Mouse (Mus musculus): ENCODE data around the gene Kcnh1. TPM values are rescaled to one million over a fixed set of nuclear protein-coding genes. Genes with fewer than 3 reads are reported as not detected.

Kcnh1 gene
- polyA plus RNA-seq, 1 experiment from 2014 or later: 2.3 TPM

DNA sequence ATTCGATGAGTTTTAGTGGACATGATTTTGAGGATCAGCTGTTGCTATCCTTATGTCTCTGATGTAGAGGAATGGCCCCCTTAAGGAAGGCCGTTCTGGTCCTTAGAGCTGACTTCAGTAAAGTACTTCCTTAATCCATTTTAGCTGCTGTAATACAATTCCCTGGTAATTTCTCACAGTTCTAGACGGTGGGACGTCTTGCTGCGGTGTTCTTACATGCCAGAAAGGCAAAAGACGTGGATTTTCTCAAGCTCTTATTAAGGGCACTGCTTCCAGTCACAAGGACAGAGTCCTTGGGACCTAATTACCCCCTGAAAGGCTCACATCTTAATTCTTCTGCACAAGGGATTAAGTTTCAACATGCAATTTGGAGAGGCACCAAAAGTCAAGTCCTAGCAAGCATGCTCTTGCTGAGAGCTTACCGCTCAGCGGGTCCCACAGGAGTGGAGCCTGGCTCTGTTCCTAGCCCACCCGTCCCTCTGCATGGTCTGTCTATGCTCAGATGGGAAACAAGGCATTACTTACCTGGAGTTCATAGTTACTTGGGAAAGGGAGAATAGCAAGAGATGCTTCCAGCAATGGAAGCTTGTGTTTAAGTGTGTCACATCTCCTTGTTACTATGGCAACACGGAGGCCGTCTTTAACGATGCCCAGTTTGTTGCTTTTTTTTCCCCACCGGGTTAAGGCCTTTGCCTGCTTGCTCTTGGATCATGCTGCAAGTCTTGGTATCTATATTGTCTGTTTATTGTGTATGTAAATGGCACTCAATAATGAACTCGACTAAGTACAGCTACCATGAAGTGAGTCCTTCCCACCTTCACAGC, 209.3 kb downstream of the Kcnh1 start:
- WGBS: 81% methylated on average over 14 of the region's 14 CpGs
- no peak overlapping the region for H3K4me2 ChIP-seq (replicated peaks)
- H3K4me3 ChIP-seq: no peak overlapping the region
- H3K27ac ChIP-seq: no peak overlapping the region
- no peaks in the 10 kb centered on the region for H3K27me3 ChIP-seq (replicated peaks)
- H3K4me1 ChIP-seq: no peaks in the 10 kb centered on the region
- ATAC-seq (ENCODE audit: low FRiP score, low read depth): no peak
- no peaks in the 10 kb centered on the region for H3K36me3 ChIP-seq
- H3K9ac ChIP-seq: no peak overlapping the region
- H3K9me3 ChIP-seq: no peaks in the 10 kb centered on the region

DNA sequence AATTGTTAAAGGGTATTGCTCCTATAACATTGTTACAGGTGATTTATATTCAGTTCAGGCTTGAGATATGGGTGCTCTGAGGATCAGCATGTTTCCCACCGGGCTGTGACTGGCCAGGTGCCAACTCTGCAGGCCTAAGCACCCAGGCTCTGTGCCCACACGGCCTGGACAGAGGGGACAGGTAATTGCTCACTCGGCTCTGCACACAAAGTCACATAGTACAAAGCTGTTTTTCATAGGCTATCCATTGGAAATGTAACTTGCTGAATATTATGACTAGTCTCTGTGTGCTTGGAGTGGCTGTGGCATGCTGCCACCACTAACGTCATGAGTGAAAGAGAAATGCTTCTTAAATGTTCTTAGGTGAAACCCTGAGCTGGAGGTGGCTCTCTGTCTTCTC, 210.4 kb downstream of the Kcnh1 start:
- H3K4me2 ChIP-seq (replicated peaks): no peak overlapping the region
- WGBS: 74% methylated on average over 4 of the region's 4 CpGs
- H3K36me3 ChIP-seq: no peaks in the 10 kb centered on the region
- no peak overlapping the region for H3K27ac ChIP-seq
- no peaks in the 10 kb centered on the region for H3K27me3 ChIP-seq (replicated peaks)
- no peaks in the 10 kb centered on the region for H3K9me3 ChIP-seq
- no peaks in the 10 kb centered on the region for H3K4me1 ChIP-seq
- no peak for ATAC-seq (ENCODE audit: low FRiP score, low read depth)
- H3K9ac ChIP-seq: no peak overlapping the region
- no peak overlapping the region for H3K4me3 ChIP-seq

DNA sequence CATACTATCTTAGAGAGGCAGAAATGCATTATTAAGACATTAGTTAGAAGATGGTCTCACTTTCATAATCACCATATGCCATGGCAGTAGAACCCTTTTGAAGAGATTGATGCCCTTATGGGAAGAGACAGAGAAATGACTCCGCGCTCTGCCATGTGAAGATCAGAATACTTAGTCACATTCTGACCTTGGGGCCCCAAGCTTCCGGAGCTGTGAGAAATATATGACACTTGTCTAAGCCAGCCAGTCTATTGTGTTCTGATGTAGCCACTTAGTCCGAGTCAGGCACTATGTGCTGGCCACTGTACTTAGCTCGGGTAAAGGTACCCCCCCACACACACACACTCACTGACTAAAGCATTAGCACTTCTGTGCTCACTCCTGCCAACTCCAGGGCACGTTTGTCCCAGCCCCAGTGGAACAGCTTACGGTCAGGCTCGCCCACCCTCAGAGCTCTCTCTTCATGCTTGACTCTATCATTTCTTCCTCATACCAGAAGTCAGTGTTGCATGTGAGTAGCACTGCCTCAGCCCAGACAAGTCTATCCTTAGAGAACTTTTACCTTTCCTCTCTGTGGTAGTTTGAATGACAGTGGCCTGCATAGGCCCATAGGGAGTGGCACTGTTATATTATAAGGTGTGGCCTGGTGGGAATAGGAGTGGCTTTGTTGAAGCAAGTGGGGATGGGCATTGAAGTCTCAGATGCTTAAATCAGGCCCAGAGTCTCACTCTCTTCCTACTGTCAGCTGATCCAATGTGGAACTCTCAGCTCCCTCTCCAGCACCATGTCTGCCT, 212.5 kb downstream of the Kcnh1 start:
- Histone ChIP-seq H3K9ac (no peak overlapping the region), H3K4me1 (no peaks in the 10 kb centered on the region), H3K27me3 (replicated peaks) (no peaks in the 10 kb centered on the region), H3K9me3 (no peaks in the 10 kb centered on the region), H3K4me3 (no peak overlapping the region), H3K27ac (no peak overlapping the region), H3K4me2 (replicated peaks) (no peak overlapping the region), H3K36me3 (no peaks in the 10 kb centered on the region)
- WGBS: 91% methylated on average over 8 of the region's 8 CpGs
- ATAC-seq (ENCODE audit: low FRiP score, low read depth): no peak

DNA sequence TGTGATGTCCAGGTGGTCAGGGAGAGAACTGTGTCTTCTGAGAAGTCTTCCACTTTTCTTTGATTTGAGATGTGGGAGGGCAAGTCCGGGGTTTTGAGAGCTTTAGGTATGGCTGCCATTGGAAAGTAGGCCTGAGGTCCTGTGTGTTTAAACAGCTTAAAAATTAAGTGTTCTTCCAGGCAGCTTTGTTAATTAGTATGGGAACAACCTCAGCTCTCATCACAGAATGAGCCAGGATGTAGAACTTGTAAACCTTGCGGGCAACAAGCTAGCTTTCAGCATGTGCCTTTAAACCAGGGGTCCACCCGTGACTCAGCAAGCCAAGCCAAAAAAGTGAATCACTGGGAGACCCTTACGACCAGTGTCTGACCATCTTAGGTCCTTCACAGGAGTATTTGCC, 214.6 kb downstream of the Kcnh1 start:
- no peaks in the 10 kb centered on the region for H3K4me1 ChIP-seq
- no peaks in the 10 kb centered on the region for H3K36me3 ChIP-seq
- no peak for ATAC-seq (ENCODE audit: low FRiP score, low read depth)
- no peak overlapping the region for H3K9ac ChIP-seq
- no peaks in the 10 kb centered on the region for H3K9me3 ChIP-seq
- no peaks in the 10 kb centered on the region for H3K27me3 ChIP-seq (replicated peaks)
- no peak overlapping the region for H3K4me2 ChIP-seq (replicated peaks)
- WGBS: 86% methylated on average over 4 of the region's 4 CpGs
- no peak overlapping the region for H3K4me3 ChIP-seq
- no peak overlapping the region for H3K27ac ChIP-seq

DNA sequence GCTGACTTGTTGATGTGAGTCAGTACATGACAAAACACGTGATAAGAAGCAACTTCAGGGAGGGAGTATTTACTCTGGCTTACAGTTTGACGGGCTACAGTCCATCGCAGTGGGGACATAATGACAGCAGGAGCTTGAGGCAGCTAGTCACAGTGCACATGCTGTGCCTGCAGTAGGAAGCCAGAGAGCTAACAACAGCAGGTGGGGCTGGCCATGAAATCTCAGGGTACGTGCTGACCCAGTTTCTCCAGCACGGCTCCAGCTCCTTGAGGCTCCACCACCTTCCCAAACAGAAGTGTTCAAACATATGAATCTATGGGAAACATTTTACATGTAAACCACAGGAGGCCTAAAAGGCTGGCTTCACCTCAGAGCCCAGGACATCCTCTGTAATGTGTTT, 216.0 kb downstream of the Kcnh1 start:
- Histone ChIP-seq H3K9me3 (no peaks in the 10 kb centered on the region), H3K4me1 (no peaks in the 10 kb centered on the region), H3K4me2 (replicated peaks) (no peak overlapping the region), H3K27me3 (replicated peaks) (no peaks in the 10 kb centered on the region), H3K4me3 (no peak overlapping the region), H3K36me3 (no peaks in the 10 kb centered on the region), H3K27ac (no peak overlapping the region), H3K9ac (no peak overlapping the region)
- 88% methylated on average over 5 of the region's 5 CpGs for WGBS
- ATAC-seq (ENCODE audit: low FRiP score, low read depth): no peak

DNA sequence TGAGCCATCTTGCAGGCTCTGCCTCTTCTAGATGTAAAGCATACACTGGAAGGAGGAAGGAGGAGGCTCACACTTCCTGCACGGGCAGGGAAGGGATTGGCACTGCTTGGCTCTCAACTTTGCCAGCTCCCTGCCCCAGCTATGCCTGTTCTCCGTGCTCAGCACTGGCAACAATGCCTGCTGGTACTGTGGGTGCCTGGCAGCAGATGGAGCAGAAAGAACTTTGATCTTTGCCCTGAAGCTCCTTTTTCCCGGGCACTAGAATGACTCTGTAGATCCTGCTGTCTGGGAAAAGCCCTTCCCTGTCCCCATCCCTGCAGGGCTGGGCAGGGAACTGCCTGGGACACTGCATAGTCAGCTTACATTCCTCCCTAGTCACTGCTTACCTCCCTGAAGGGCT, 225.2 kb downstream of the Kcnh1 start:
- 79% methylated on average over 3 of the region's 3 CpGs for WGBS
- no peak overlapping the region for H3K4me2 ChIP-seq (replicated peaks)
- H3K27me3 ChIP-seq (replicated peaks): no peaks in the 10 kb centered on the region
- H3K4me1 ChIP-seq: no peaks in the 10 kb centered on the region
- no peak overlapping the region for H3K9ac ChIP-seq
- H3K4me3 ChIP-seq: no peak overlapping the region
- no peak overlapping the region for H3K27ac ChIP-seq
- no peaks in the 10 kb centered on the region for H3K9me3 ChIP-seq
- H3K36me3 ChIP-seq: no peaks in the 10 kb centered on the region
- no peak for ATAC-seq (ENCODE audit: low FRiP score, low read depth)

DNA sequence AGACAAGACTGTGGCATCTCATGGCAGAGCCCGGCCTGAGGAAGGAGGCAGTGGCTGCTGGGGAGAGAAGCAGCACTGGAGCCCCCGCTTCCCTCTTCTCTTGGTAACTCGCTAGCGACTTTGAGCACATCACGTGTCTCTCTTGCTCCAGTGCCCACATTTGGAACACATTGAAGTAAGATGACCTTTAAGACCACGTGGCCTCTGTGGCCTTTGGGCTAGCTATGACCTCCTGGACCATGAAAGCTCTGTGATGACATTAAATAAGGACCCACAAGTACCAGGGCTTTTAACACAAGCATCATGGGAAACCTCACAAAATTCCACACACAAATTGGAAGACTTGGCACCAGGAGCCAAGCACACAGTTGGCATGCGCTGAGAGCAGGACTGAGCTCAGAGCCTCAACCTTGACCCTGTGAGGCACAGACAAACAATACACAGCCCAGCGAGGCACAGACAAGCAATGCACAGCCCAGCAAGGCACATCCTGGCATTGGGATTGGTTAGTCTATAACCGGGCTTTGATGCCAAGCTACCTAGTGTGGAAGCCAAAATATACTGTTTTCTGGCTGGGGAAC, 225.8 kb downstream of the Kcnh1 start:
- no peaks in the 10 kb centered on the region for H3K36me3 ChIP-seq
- H3K9me3 ChIP-seq: no peaks in the 10 kb centered on the region
- H3K4me3 ChIP-seq: no peak overlapping the region
- 80% methylated on average over 9 of the region's 9 CpGs for WGBS
- H3K4me2 ChIP-seq (replicated peaks): no peak overlapping the region
- no peak overlapping the region for H3K9ac ChIP-seq
- H3K27ac ChIP-seq: no peak overlapping the region
- no peaks in the 10 kb centered on the region for H3K4me1 ChIP-seq
- no peak for ATAC-seq (ENCODE audit: low FRiP score, low read depth)
- H3K27me3 ChIP-seq (replicated peaks): no peaks in the 10 kb centered on the region

DNA sequence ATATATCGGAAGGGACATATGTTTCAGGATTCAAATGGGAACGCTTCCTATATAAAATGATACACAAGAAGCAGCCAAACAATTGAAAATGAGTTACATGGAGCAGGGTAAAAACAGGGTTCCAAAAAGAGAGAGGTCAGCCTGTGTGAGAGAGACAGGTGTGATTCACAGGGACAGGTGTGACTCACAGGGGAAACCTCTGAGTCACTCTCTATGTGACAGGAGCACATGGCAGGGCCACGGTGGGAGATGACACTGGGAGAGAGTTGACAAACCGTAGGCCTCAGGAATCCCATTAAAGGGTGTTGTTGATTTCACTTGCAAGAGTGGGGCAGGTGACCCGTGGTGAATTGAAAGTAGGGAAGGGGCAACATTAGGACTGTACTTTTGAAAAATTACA, 228.6 kb downstream of the Kcnh1 start:
- Histone ChIP-seq H3K9ac (no peak overlapping the region), H3K4me2 (replicated peaks) (no peak overlapping the region), H3K4me3 (no peak overlapping the region), H3K36me3 (no peaks in the 10 kb centered on the region), H3K9me3 (no peaks in the 10 kb centered on the region), H3K27ac (no peak overlapping the region), H3K27me3 (replicated peaks) (no peaks in the 10 kb centered on the region), H3K4me1 (no peaks in the 10 kb centered on the region)
- no peak for ATAC-seq (ENCODE audit: low FRiP score, low read depth)
- WGBS: 84% methylated on average over 5 of the region's 5 CpGs

DNA sequence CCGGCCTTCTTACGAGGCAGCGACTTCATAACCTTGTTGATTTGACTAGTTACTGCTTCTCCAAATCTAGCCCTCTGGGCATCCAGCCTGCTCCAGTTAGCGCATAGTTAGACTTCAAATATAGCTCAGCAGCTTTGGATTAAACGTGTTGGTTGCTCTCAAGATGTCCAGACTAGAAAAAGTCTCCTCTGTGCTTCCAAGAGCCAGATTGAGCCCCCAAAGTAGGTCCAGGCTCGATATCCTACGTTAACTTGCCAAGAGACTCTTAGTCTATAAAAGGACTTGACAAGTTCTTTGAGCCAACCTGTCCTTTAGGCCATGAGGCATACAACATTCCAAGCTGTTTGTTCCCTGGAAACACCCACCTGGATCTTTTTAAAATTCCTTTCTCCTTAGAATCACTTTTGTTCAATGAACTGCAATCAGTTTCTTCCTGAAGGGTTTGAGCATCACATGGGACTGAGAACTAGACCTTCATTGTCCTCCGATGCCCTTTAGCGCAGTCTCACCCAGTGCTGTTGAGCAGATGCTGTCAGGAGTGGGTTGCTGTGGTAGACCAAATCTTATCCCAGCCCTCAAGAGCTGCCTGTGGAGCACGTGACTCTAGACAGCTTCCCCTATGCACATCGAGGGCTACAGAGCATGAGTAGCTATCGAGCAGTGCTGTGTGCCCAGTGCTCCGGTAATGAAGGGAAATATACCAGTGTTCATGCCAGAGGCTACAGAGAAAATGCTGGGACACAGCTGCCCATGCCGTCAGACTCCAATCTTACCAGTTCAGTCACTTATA, 231.0 kb downstream of the Kcnh1 start:
- no peaks in the 10 kb centered on the region for H3K27me3 ChIP-seq (replicated peaks)
- no peak overlapping the region for H3K9ac ChIP-seq
- WGBS: 88% methylated on average over 14 of the region's 14 CpGs
- no peaks in the 10 kb centered on the region for H3K4me1 ChIP-seq
- ATAC-seq (ENCODE audit: low FRiP score, low read depth): no peak
- no peak overlapping the region for H3K4me2 ChIP-seq (replicated peaks)
- H3K27ac ChIP-seq: no peak overlapping the region
- no peaks in the 10 kb centered on the region for H3K9me3 ChIP-seq
- H3K36me3 ChIP-seq: no peaks in the 10 kb centered on the region
- H3K4me3 ChIP-seq: no peak overlapping the region

DNA sequence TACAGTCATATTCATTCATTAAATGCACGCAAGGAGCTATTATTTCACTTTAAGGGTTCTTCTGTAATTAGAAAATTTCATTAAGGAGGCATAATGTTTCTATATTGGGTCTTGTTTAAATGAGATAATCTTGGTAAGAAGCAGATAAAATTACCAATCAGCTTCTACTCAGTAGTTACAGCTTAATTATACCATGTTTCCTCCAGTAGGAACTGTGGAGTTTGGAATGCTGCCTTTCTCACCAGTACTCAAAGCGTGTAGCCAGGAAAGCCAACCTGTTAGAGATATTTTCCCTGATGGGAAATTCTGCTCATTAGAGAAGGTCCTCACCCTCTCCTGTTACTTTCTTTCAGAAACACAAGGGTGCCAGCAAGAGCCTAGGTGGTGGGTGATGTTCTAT, 240.8 kb downstream of the Kcnh1 start:
- H3K4me3 ChIP-seq: no peak overlapping the region
- no peak overlapping the region for H3K9ac ChIP-seq
- H3K27ac ChIP-seq: no peak overlapping the region
- H3K4me2 ChIP-seq (replicated peaks): no peak overlapping the region
- H3K36me3 ChIP-seq: no peaks in the 10 kb centered on the region
- ATAC-seq (ENCODE audit: low FRiP score, low read depth): no peak
- no peaks in the 10 kb centered on the region for H3K4me1 ChIP-seq
- H3K27me3 ChIP-seq (replicated peaks): no peaks in the 10 kb centered on the region
- H3K9me3 ChIP-seq: no peaks in the 10 kb centered on the region
- WGBS: 95% methylated on average over 2 of the region's 2 CpGs

DNA sequence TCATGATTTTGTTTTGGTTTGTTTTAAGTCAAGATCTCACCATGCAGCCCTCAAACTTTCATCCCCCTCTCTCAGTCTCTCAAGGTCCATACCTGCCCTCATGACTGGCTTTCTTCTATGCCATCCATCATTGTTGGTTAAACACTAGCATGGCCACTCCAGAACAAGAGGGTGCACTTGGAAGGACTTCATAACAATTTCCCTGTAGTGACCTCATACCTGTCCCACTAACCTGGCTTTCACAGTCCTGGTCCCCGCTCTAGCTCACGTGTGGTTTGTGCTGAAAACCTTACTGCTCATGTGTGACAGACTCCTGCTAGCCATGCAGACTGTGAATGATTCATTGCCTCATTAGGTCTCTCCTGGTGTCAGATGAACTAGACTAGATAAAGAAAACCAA, 244.9 kb downstream of the Kcnh1 start:
- ATAC-seq (ENCODE audit: low FRiP score, low read depth): no peak
- Histone ChIP-seq H3K27ac (no peak overlapping the region), H3K4me2 (replicated peaks) (no peak overlapping the region), H3K4me3 (no peak overlapping the region), H3K36me3 (no peaks in the 10 kb centered on the region), H3K4me1 (no peaks in the 10 kb centered on the region), H3K9ac (no peak overlapping the region), H3K27me3 (replicated peaks) (no peaks in the 10 kb centered on the region), H3K9me3 (no peaks in the 10 kb centered on the region)
- WGBS: 91% methylated on average over 2 of the region's 2 CpGs
